Mouse (Mus musculus) C2C12 (cell line): ENCODE data around the gene Ppp1r35. TPM values are rescaled to one million over a fixed set of nuclear protein-coding genes. Genes with fewer than 3 reads are reported as not detected.

Experiments used
- H3K27me3 ChIP-seq: one replicate; pipeline ENCODE4 v1.6.1; 2011; ENCODE audit not compliant: control insufficient read depth, insufficient read depth, insufficient read length
- H3K36me3 ChIP-seq: one replicate; pipeline ENCODE4 v1.6.1; 2011; ENCODE audit not compliant: control insufficient read depth, insufficient read depth
- H3K4me3 ChIP-seq: one replicate; pipeline ENCODE4 v1.5.1; 2011; ENCODE audit warnings: mild to moderate bottlenecking, control low read depth; ENCODE audit not compliant: poor library complexity, insufficient read depth, severe bottlenecking
- H3K79me2 ChIP-seq: one replicate; pipeline ENCODE4 v1.6.1; 2011; ENCODE audit not compliant: control insufficient read depth, insufficient read depth
- H3K79me3 ChIP-seq: one replicate; pipeline ENCODE4 v1.6.1; 2011; ENCODE audit warnings: low read depth, control low read depth
- H3ac ChIP-seq: one replicate; pipeline ENCODE3; 2011; ENCODE audit warnings: low read depth; ENCODE audit not compliant: control insufficient read depth, insufficient read length
- CEBPB ChIP-seq: IDR thresholded peaks from one replicate; pipeline ENCODE4 v1.6.1; 2011; ENCODE audit warnings: low read depth, mild to moderate bottlenecking, control low read depth, moderate library complexity
- CTCF ChIP-seq: IDR thresholded peaks from one replicate; pipeline ENCODE4 v1.5.1; 2011; ENCODE audit not compliant: control insufficient read depth, insufficient read depth, insufficient read length
- FOSL1 ChIP-seq: IDR thresholded peaks from one replicate; pipeline ENCODE4 v1.8.0; 2011; ENCODE audit warnings: mild to moderate bottlenecking, low read length; ENCODE audit not compliant: poor library complexity, insufficient read depth, severe bottlenecking
- MAX ChIP-seq: IDR thresholded peaks from one replicate; pipeline ENCODE4 v1.6.1; 2011; ENCODE audit warnings: mild to moderate bottlenecking, control low read depth
- MYOD1 ChIP-seq: IDR thresholded peaks from one replicate; pipeline ENCODE4 v1.6.1; 2011; ENCODE audit warnings: low read depth; ENCODE audit not compliant: control insufficient read depth, insufficient read length
- MYOG ChIP-seq: IDR thresholded peaks from one replicate; pipeline ENCODE4 v1.6.1; 2011; ENCODE audit not compliant: control insufficient read depth, insufficient read length; ENCODE audit errors: extremely low read depth
- USF1 ChIP-seq: IDR thresholded peaks from one replicate; pipeline ENCODE4 v1.6.1; 2011; ENCODE audit warnings: low read depth, mild to moderate bottlenecking, control low read depth, moderate library complexity
- polyA plus RNA-seq: library from polyadenylated mRNA; unstranded; fragments of >200 nt; fragmentation: generic; extraction: Trizol; gene quantifications from one replicate; pipeline ENCODE4 v1.2.1, GENCODE M21; 2012; ENCODE audit warnings: missing spikeins

Ppp1r35 gene
- polyA plus RNA-seq, 1 experiment: 42.7 TPM

GRCm38 (mm10) chr5:137739471-137739870 is 39.2 kb upstream of the Ppp1r35 start:
- Histone ChIP-seq H3K79me2 (no peaks in the 10 kb centered on the region), H3K27me3 (no peaks in the 10 kb centered on the region), H3K4me3 (no peak overlapping the region), H3K36me3 (no peaks in the 10 kb centered on the region), H3K79me3 (no peaks in the 10 kb centered on the region), H3ac (no peak overlapping the region)
- TF ChIP-seq CEBPB (no peak), CTCF (no peak), MYOD1 (no peak), USF1 (no peak), FOSL1 (no peak), MAX (no peak), MYOG (no peak)

GRCm38 (mm10) chr5:137740506-137740905 is 38.1 kb upstream of the Ppp1r35 start:
- no peak for TF ChIP-seq FOSL1
- no peak for TF ChIP-seq CEBPB
- TF ChIP-seq MYOD1: no peak
- TF ChIP-seq MAX: no peak
- TF ChIP-seq MYOG: no peak
- Histone ChIP-seq H3ac (no peak overlapping the region), H3K36me3 (no peaks in the 10 kb centered on the region), H3K27me3 (no peaks in the 10 kb centered on the region), H3K79me3 (no peaks in the 10 kb centered on the region), H3K4me3 (peak overlapping the region; percentile 36), H3K79me2 (no peaks in the 10 kb centered on the region)

- Histone ChIP-seq H3K79me2 (peaks cover 3% of the 10 kb centered on the region), H3K79me3 (no peaks in the 10 kb centered on the region), H3ac (peak within 1 kb of the TSS; percentile 6), H3K27me3 (no peaks in the 10 kb centered on the region), H3K36me3 (no peaks in the 10 kb centered on the region), H3K4me3 (peak within 1 kb of the TSS; percentile 36)
- TF ChIP-seq FOSL1: no peak
- TF ChIP-seq CEBPB: no peak
- peak; percentile 85 for TF ChIP-seq CTCF
- TF ChIP-seq MAX: no peak
Measured at GRCm38 (mm10) chr5:137741023-137741931, 37.4 kb upstream of the Ppp1r35 start, which contains the start of gene Nyap1. TSS of gene Nyap1 (minus strand) at chr5:137741607.

GRCm38 (mm10) chr5:137742048-137742447 is 36.6 kb upstream of the Ppp1r35 start:
- H3ac ChIP-seq: no peak overlapping the region
- H3K79me3 ChIP-seq: peaks cover 3% of the 10 kb centered on the region
- no peak overlapping the region for H3K4me3 ChIP-seq
- peaks cover 11% of the 10 kb centered on the region for H3K79me2 ChIP-seq
- no peaks in the 10 kb centered on the region for H3K27me3 ChIP-seq
- TF ChIP-seq CTCF (no peak), CEBPB (no peak), MAX (no peak), MYOG (no peak), USF1 (no peak), FOSL1 (no peak), MYOD1 (no peak)
- no peaks in the 10 kb centered on the region for H3K36me3 ChIP-seq

- TF ChIP-seq MYOD1 (no peak), CEBPB (no peak), FOSL1 (no peak)
- Histone ChIP-seq H3K79me3 (peaks cover 8% of the 10 kb centered on the region), H3ac (no peak overlapping the region), H3K27me3 (no peaks in the 10 kb centered on the region), H3K79me2 (peaks cover 19% of the 10 kb centered on the region), H3K4me3 (no peak overlapping the region), H3K36me3 (no peaks in the 10 kb centered on the region)
Measured at GRCm38 (mm10) chr5:137742836-137743235, 35.8 kb upstream of the Ppp1r35 start.

GRCm38 (mm10) chr5:137744197-137744596 is 34.5 kb upstream of the Ppp1r35 start:
- H3K27me3 ChIP-seq: no peaks in the 10 kb centered on the region
- H3K79me3 ChIP-seq: peaks cover 14% of the 10 kb centered on the region
- no peaks in the 10 kb centered on the region for H3K36me3 ChIP-seq
- no peak overlapping the region for H3K4me3 ChIP-seq
- peaks cover 32% of the 10 kb centered on the region for H3K79me2 ChIP-seq
- TF ChIP-seq CTCF (no peak), CEBPB (no peak), FOSL1 (no peak), MYOD1 (no peak), MAX (no peak), USF1 (no peak), MYOG (no peak)
- no peak overlapping the region for H3ac ChIP-seq
